Mouse (Mus musculus) kidney, adult 8-10 months (tissue): ENCODE results near the gene Mrps7.

Experiments
- DNase-seq, 2 experiments: peaks; one replicate each; pipeline ENCODE4 v3.0.0; 2022

The Mrps7 gene

GRCm38 (mm10) chr11:115653194-115653593 is 49.5 kb downstream of the Mrps7 start:
- no peak for DNase-seq

DNA sequence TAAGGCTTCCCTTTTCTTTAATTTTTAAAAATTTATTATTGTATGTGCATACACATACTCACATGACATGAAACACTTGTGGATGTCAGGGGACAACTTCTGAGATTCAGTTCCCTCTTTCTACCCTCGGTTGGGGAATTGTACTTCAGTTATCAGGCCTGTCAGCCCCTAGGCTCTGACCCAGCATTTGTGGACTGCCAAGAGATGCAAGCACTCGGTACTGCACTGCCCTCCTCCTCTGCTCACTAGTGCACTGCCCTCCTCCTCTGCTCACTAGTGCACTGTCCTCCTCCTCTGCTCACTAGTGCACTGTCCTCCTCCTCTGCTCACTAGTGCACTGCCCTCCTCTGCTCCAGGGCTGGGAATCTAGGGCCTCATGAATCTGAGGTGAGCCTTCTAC is 50.4 kb downstream of the Mrps7 start:
- no peak for DNase-seq
